Mouse (Mus musculus) G1E (cell line): Measurements from ENCODE around the gene Smyd4.
"Not testable (repeated sequence)": the region's sequence is repeated elsewhere in the genome, so short reads cannot be mapped to it uniquely, and the experiment has no call there.

ENCODE experiments used
- CTCF ChIP-seq: IDR thresholded peaks from 2 replicates; pipeline ENCODE4 v1.5.1; 2012; ENCODE audit warnings: low read depth, low read length, inconsistent platforms, mixed read lengths
- GATA1 ChIP-seq: IDR thresholded peaks from 2 replicates; pipeline ENCODE4 v1.6.1; 2012; ENCODE audit warnings: borderline replicate concordance, low read length, inconsistent platforms, mixed read lengths
- GATA2 ChIP-seq: IDR thresholded peaks from 2 replicates; pipeline ENCODE4 v1.6.1; 2012; ENCODE audit warnings: low read depth, low read length, inconsistent platforms, borderline replicate concordance
- POLR2AphosphoS5 ChIP-seq: IDR thresholded peaks from 2 replicates; pipeline ENCODE4 v1.6.1; 2012; ENCODE audit warnings: low read depth, low read length, inconsistent platforms; ENCODE audit not compliant: insufficient replicate concordance
- TAL1 ChIP-seq: conservative IDR thresholded peaks from 2 replicates; pipeline ENCODE4 v1.6.1; 2012; ENCODE audit warnings: low read depth, low read length, inconsistent platforms, mixed read lengths

GRCm38 (mm10) chr11:75383529-75383928, 35.3 kb downstream of the Smyd4 start:
- TF ChIP-seq CTCF, GATA1, TAL1, POLR2AphosphoS5, GATA2: not testable (repeated sequence)
